Mouse (Mus musculus) ES-Bruce4 (cell line): ENCODE results near the gene Sirpa. TPM values are rescaled to one million over a fixed set of nuclear protein-coding genes. Genes with fewer than 3 reads are reported as not detected.

Experiments
- H3K27ac ChIP-seq: 2 replicates; pipeline ENCODE4 v1.5.1; 2012; ENCODE audit warnings: low read length, inconsistent platforms; ENCODE audit not compliant: insufficient read depth
- H3K27me3 ChIP-seq: 2 replicates; pipeline ENCODE4 v1.6.1; 2012; ENCODE audit warnings: mild to moderate bottlenecking, low read length, inconsistent platforms; ENCODE audit not compliant: control insufficient read depth, poor library complexity, insufficient read depth, severe bottlenecking
- H3K36me3 ChIP-seq: 2 replicates; pipeline ENCODE4 v1.6.1; 2012; ENCODE audit warnings: inconsistent platforms, mild to moderate bottlenecking, low read length, moderate library complexity; ENCODE audit not compliant: control insufficient read depth, poor library complexity, insufficient read depth, severe bottlenecking
- H3K4me1 ChIP-seq: one replicate; pipeline ENCODE4 v1.8.1; 2011; ENCODE audit warnings: low read length; ENCODE audit not compliant: control insufficient read depth, insufficient read depth
- H3K4me3 ChIP-seq: 2 replicates; pipeline ENCODE4 v1.5.1; 2011; ENCODE audit warnings: low read depth, mild to moderate bottlenecking, low read length
- H3K9ac ChIP-seq: 2 replicates; pipeline ENCODE4 v1.6.1; 2012; ENCODE audit warnings: low read depth, mild to moderate bottlenecking, inconsistent platforms; ENCODE audit not compliant: poor library complexity, severe bottlenecking
- H3K9me3 ChIP-seq: replicated peaks from 2 replicates; pipeline ENCODE4 v1.6.1; 2012; ENCODE audit warnings: mild to moderate bottlenecking, low read length, inconsistent platforms; ENCODE audit not compliant: control insufficient read depth, poor library complexity, insufficient read depth, severe bottlenecking
- CTCF ChIP-seq: IDR thresholded peaks from one replicate; pipeline ENCODE4 v1.8.1; 2011; ENCODE audit warnings: low read depth, low read length
- EP300 ChIP-seq: IDR thresholded peaks from 2 replicates; pipeline ENCODE4 v1.6.1; 2011; ENCODE audit warnings: low read depth, low read length; ENCODE audit not compliant: insufficient read depth
- POLR2A ChIP-seq: IDR thresholded peaks from one replicate; pipeline ENCODE4 v1.8.1; 2011; ENCODE audit warnings: low read length; ENCODE audit not compliant: insufficient read depth
- polyA plus RNA-seq: library from polyadenylated mRNA; stranded (reverse); fragments of >200 nt; gene quantifications from 2 replicates; pipeline ENCODE4 v1.2.4, GENCODE M21; 2011; ENCODE audit warnings: low read depth; ENCODE audit not compliant: missing spikeins, insufficient read depth, insufficient read length

The Sirpa gene
- polyA plus RNA-seq, 1 experiment, result 8.5 TPM

- Histone ChIP-seq H3K9ac (no peak overlapping the region), H3K4me3 (no peak overlapping the region), H3K27ac (peak overlapping the region; percentile 81), H3K36me3 (no peaks in the 10 kb centered on the region), H3K9me3 (no peaks in the 10 kb centered on the region), H3K4me1 (peaks cover 10% of the 10 kb centered on the region), H3K27me3 (no peaks in the 10 kb centered on the region)
- TF ChIP-seq EP300, result peak; percentile 93
- no peak for TF ChIP-seq POLR2A
- no peak for TF ChIP-seq CTCF
Measured at GRCm38 (mm10) chr2:129587241-129587640, 5.4 kb upstream of the Sirpa start.

DNA sequence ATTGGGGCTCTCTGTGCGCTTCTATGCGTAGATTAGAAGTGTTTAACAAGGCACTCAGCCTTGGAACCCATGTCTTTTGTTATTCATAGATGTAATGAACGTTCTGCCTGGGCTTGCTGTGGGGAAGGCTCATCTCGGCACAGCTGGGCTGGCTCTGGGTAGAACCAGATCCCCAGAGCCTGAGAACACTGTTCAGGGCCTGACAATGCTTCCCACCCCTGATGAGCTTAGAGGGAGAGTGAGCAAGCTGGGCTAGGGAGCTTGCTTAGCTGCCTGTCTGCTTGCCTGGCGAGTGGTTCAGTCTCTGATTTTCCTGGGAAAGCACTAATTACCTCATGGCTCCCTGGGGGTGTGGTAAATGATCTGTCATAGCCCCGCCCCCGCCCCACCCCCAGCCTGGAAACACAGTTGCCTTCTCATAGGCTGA is 4.8 kb upstream of the Sirpa start:
- Histone ChIP-seq H3K27ac (peak overlapping the region; percentile 81), H3K4me3 (no peak overlapping the region), H3K4me1 (peaks cover 8% of the 10 kb centered on the region), H3K27me3 (no peaks in the 10 kb centered on the region), H3K36me3 (no peaks in the 10 kb centered on the region), H3K9me3 (no peaks in the 10 kb centered on the region), H3K9ac (no peak overlapping the region)
- no peak for TF ChIP-seq POLR2A
- no peak for TF ChIP-seq CTCF
- TF ChIP-seq EP300, result peak; percentile 93

DNA sequence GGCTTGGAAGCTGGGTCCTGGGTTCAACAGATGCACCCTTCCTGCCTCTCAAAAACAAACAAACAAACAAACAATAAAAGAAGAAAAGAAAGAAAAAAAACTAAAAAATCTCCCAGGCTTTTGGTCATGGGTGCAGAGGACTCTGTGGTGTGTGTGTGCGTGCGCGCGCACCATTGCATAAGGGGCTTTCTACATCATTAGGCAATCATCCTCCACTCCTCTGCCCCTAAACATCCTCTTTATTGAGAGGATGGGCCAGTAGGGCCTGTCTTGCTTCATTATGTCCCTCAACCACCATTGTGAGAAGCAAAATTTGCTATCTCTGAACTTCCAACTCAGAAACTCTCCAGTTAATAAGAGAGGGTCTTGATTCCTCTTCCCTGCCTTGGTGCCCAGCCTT is 738 bp upstream of the Sirpa start:
- Histone ChIP-seq H3K36me3 (no peaks in the 10 kb centered on the region), H3K27me3 (no peaks in the 10 kb centered on the region), H3K27ac (no peak overlapping the region), H3K9ac (no peak overlapping the region), H3K9me3 (no peaks in the 10 kb centered on the region), H3K4me3 (no peak overlapping the region), H3K4me1 (peaks cover 5% of the 10 kb centered on the region)
- TF ChIP-seq EP300 (no peak), CTCF (no peak), POLR2A (no peak)

- H3K36me3 ChIP-seq, result no peaks in the 10 kb centered on the region
- H3K27ac ChIP-seq, result no peak overlapping the region
- peaks cover 2% of the 10 kb centered on the region for H3K4me1 ChIP-seq
- H3K27me3 ChIP-seq, result no peaks in the 10 kb centered on the region
- TF ChIP-seq CTCF (no peak), EP300 (no peak), POLR2A (no peak)
- peak overlapping the region; percentile 78 for H3K9ac ChIP-seq
- peak overlapping the region; percentile 87 for H3K4me3 ChIP-seq
- no peaks in the 10 kb centered on the region for H3K9me3 ChIP-seq
Measured at GRCm38 (mm10) chr2:129593141-129593875, 673 bp downstream of the Sirpa start.

- H3K9ac ChIP-seq, result peak overlapping the region; percentile 78
- H3K27me3 ChIP-seq, result no peaks in the 10 kb centered on the region
- no peaks in the 10 kb centered on the region for H3K4me1 ChIP-seq
- H3K4me3 ChIP-seq, result peak overlapping the region; percentile 87
- no peak for TF ChIP-seq CTCF
- TF ChIP-seq POLR2A, result no peak
- TF ChIP-seq EP300, result no peak
- no peaks in the 10 kb centered on the region for H3K9me3 ChIP-seq
- H3K27ac ChIP-seq, result no peak overlapping the region
- no peaks in the 10 kb centered on the region for H3K36me3 ChIP-seq
Measured at GRCm38 (mm10) chr2:129593876-129594421, 1.3 kb downstream of the Sirpa start.

DNA sequence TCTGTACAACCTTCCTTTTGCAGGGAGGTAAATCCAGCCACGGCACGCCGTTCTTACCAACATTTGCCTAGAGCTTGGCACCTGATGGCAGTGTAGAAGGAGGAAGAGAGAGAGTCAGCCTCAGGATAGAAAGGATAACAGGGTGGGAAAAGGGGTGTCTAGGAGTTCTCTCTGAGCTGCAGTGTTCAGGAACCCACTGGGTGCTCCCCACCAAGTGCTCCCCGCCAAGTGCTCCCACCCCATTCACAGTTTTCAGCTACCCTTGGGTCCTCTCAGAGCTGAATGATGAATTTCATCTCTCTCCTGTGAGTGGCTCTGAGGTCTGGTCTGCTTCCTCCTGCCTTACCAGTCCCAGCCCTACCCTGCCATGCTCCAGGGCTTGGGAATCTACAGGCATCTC is 1.9 kb downstream of the Sirpa start:
- no peaks in the 10 kb centered on the region for H3K9me3 ChIP-seq
- H3K36me3 ChIP-seq, result no peaks in the 10 kb centered on the region
- no peak for TF ChIP-seq EP300
- TF ChIP-seq CTCF, result no peak
- no peak for TF ChIP-seq POLR2A
- no peaks in the 10 kb centered on the region for H3K4me1 ChIP-seq
- H3K27me3 ChIP-seq, result no peaks in the 10 kb centered on the region
- no peak overlapping the region for H3K4me3 ChIP-seq
- no peak overlapping the region for H3K27ac ChIP-seq
- H3K9ac ChIP-seq, result no peak overlapping the region
